Mouse (Mus musculus) ES-Bruce4 (cell line): ENCODE results near the gene Trappc6b. TPM values are rescaled to one million over a fixed set of nuclear protein-coding genes. Genes with fewer than 3 reads are reported as not detected.
"Not testable (repeated sequence)": the region's sequence is repeated elsewhere in the genome, so short reads cannot be mapped to it uniquely, and the experiment has no call there.

ENCODE experiments used
- H3K27ac ChIP-seq: 2 replicates; pipeline ENCODE4 v1.5.1; 2012; ENCODE audit warnings: low read length, inconsistent platforms; ENCODE audit not compliant: insufficient read depth
- H3K27me3 ChIP-seq: 2 replicates; pipeline ENCODE4 v1.6.1; 2012; ENCODE audit warnings: mild to moderate bottlenecking, low read length, inconsistent platforms; ENCODE audit not compliant: control insufficient read depth, poor library complexity, insufficient read depth, severe bottlenecking
- H3K36me3 ChIP-seq: 2 replicates; pipeline ENCODE4 v1.6.1; 2012; ENCODE audit warnings: inconsistent platforms, mild to moderate bottlenecking, low read length, moderate library complexity; ENCODE audit not compliant: control insufficient read depth, poor library complexity, insufficient read depth, severe bottlenecking
- H3K4me1 ChIP-seq: one replicate; pipeline ENCODE4 v1.8.1; 2011; ENCODE audit warnings: low read length; ENCODE audit not compliant: control insufficient read depth, insufficient read depth
- H3K4me3 ChIP-seq: 2 replicates; pipeline ENCODE4 v1.5.1; 2011; ENCODE audit warnings: low read depth, mild to moderate bottlenecking, low read length
- H3K9ac ChIP-seq: 2 replicates; pipeline ENCODE4 v1.6.1; 2012; ENCODE audit warnings: low read depth, mild to moderate bottlenecking, inconsistent platforms; ENCODE audit not compliant: poor library complexity, severe bottlenecking
- H3K9me3 ChIP-seq: replicated peaks from 2 replicates; pipeline ENCODE4 v1.6.1; 2012; ENCODE audit warnings: mild to moderate bottlenecking, low read length, inconsistent platforms; ENCODE audit not compliant: control insufficient read depth, poor library complexity, insufficient read depth, severe bottlenecking
- CTCF ChIP-seq: IDR thresholded peaks from one replicate; pipeline ENCODE4 v1.8.1; 2011; ENCODE audit warnings: low read depth, low read length
- EP300 ChIP-seq: IDR thresholded peaks from 2 replicates; pipeline ENCODE4 v1.6.1; 2011; ENCODE audit warnings: low read depth, low read length; ENCODE audit not compliant: insufficient read depth
- POLR2A ChIP-seq: IDR thresholded peaks from one replicate; pipeline ENCODE4 v1.8.1; 2011; ENCODE audit warnings: low read length; ENCODE audit not compliant: insufficient read depth
- polyA plus RNA-seq: library from polyadenylated mRNA; stranded (reverse); fragments of >200 nt; gene quantifications from 2 replicates; pipeline ENCODE4 v1.2.4, GENCODE M21; 2011; ENCODE audit warnings: low read depth; ENCODE audit not compliant: missing spikeins, insufficient read depth, insufficient read length

Trappc6b gene
- polyA plus RNA-seq, 1 experiment = 92.5 TPM

DNA sequence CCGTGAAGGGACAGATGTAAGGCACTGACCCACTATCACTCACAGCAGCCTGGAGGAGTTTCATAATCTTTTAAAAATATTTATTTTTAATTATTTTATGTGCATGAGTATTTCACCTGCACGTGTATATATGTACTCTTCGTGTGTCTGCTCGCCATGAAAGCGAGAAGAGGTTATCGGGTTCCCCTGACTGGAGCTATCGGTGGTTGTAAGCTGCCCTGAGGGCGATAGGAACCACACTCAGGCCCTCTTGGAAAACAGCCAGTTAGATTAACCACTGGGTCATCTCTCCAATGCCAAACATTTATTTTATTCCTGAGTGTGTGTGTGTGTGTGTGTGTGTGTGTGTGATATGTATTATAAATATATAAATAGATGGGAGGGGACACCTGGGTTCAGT is 3.6 kb upstream of the Trappc6b start:
- TF ChIP-seq EP300 (no peak), POLR2A (no peak), CTCF (no peak)
- no peaks in the 10 kb centered on the region for H3K27me3 ChIP-seq
- H3K27ac ChIP-seq = no peak overlapping the region
- no peak overlapping the region for H3K4me3 ChIP-seq
- no peaks in the 10 kb centered on the region for H3K9me3 ChIP-seq
- peaks cover 18% of the 10 kb centered on the region for H3K36me3 ChIP-seq
- H3K9ac ChIP-seq = no peak overlapping the region
- no peaks in the 10 kb centered on the region for H3K4me1 ChIP-seq

- Histone ChIP-seq H3K4me1 (no peaks in the 10 kb centered on the region), H3K27ac (no peak overlapping the region; the same call in 1 of the 2 replicates), H3K27me3 (no peaks in the 10 kb centered on the region), H3K4me3 (peak overlapping the region; percentile 74), H3K9me3 (no peaks in the 10 kb centered on the region), H3K36me3 (no peaks in the 10 kb centered on the region), H3K9ac (peak overlapping the region; percentile 75)
- TF ChIP-seq EP300 (no peak), POLR2A (no peak), CTCF (no peak)
Observed at GRCm38 (mm10) chr12:59060322-59060721, 950 bp downstream of the Trappc6b start.

GRCm38 (mm10) chr12:59058242-59058641 is 3.0 kb downstream of the Trappc6b start:
- H3K4me3 ChIP-seq, H3K9me3 ChIP-seq, H3K9ac ChIP-seq, H3K4me1 ChIP-seq, H3K27ac ChIP-seq, H3K36me3 ChIP-seq, H3K27me3 ChIP-seq: not testable (repeated sequence)

- Histone ChIP-seq H3K4me1 (peaks cover 2% of the 10 kb centered on the region), H3K9ac (no peak overlapping the region), H3K36me3 (no peaks in the 10 kb centered on the region; the same call in 1 of the 2 replicates), H3K27ac (no peak overlapping the region), H3K9me3 (no peaks in the 10 kb centered on the region), H3K27me3 (no peaks in the 10 kb centered on the region), H3K4me3 (no peak overlapping the region)
- no peak for TF ChIP-seq POLR2A
Observed at GRCm38 (mm10) chr12:59056222-59056621, 5.0 kb downstream of the Trappc6b start.

GRCm38 (mm10) chr12:59055196-59055850 is 5.9 kb downstream of the Trappc6b start:
- Histone ChIP-seq H3K4me1 (peaks cover 2% of the 10 kb centered on the region), H3K36me3 (no peaks in the 10 kb centered on the region; the same call in 1 of the 2 replicates), H3K27ac (no peak overlapping the region), H3K9ac (no peak overlapping the region), H3K27me3 (no peaks in the 10 kb centered on the region), H3K9me3 (no peaks in the 10 kb centered on the region), H3K4me3 (no peak overlapping the region)
- no peak for TF ChIP-seq POLR2A
- no peak for TF ChIP-seq EP300
- no peak for TF ChIP-seq CTCF

- no peaks in the 10 kb centered on the region for H3K27me3 ChIP-seq
- peaks cover 4% of the 10 kb centered on the region for H3K36me3 ChIP-seq
- H3K4me3 ChIP-seq = no peak overlapping the region
- H3K4me1 ChIP-seq = peaks cover 2% of the 10 kb centered on the region
- TF ChIP-seq POLR2A (no peak), CTCF (no peak), EP300 (no peak)
- no peak overlapping the region for H3K9ac ChIP-seq
- H3K9me3 ChIP-seq = no peaks in the 10 kb centered on the region
- no peak overlapping the region for H3K27ac ChIP-seq
Observed at GRCm38 (mm10) chr12:59053976-59054375, 7.3 kb downstream of the Trappc6b start.
